Mouse (Mus musculus) thymus, adult 2 months (tissue): ENCODE results near the gene Evc2. TPM values are rescaled to one million over a fixed set of nuclear protein-coding genes. Genes with fewer than 3 reads are reported as not detected.

Source experiments
- DNase-seq: peaks from one replicate; pipeline ENCODE4 v3.0.0; 2021
- H3K27ac ChIP-seq: fragments of 200-500 bp; 2 replicates; pipeline ENCODE4 v1.5.1; 2012; ENCODE audit warnings: low read length, control low read depth; ENCODE audit not compliant: control insufficient read depth, insufficient read depth
- H3K27me3 ChIP-seq: fragments of 200-500 bp; 2 replicates; pipeline ENCODE4 v1.6.1; 2012; ENCODE audit warnings: mild to moderate bottlenecking, low read length, moderate library complexity, mixed read lengths; ENCODE audit not compliant: control insufficient read depth, insufficient read depth
- H3K36me3 ChIP-seq: fragments of 200-500 bp; 2 replicates; pipeline ENCODE4 v1.6.1; 2012; ENCODE audit warnings: mild to moderate bottlenecking, low read length, moderate library complexity; ENCODE audit not compliant: control insufficient read depth, insufficient read depth
- H3K4me1 ChIP-seq: fragments of 200-500 bp; replicated peaks from 2 replicates; pipeline ENCODE4 v1.6.1; 2012; ENCODE audit warnings: low read length; ENCODE audit not compliant: control insufficient read depth, insufficient read depth
- H3K4me3 ChIP-seq: fragments of 200-500 bp; 2 replicates; pipeline ENCODE4 v1.5.1; 2012; ENCODE audit warnings: mild to moderate bottlenecking, low read length, control low read depth, moderate library complexity; ENCODE audit not compliant: control insufficient read depth, insufficient read depth
- CTCF ChIP-seq: fragments of 200-500 bp; IDR thresholded peaks from 2 replicates; pipeline ENCODE4 v1.5.1; 2012; ENCODE audit warnings: mild to moderate bottlenecking, control low read depth, low read length, moderate library complexity, borderline replicate concordance; ENCODE audit not compliant: control insufficient read depth, poor library complexity, insufficient read depth; ENCODE audit errors: extremely low read depth
- POLR2A ChIP-seq: fragments of 200-500 bp; IDR thresholded peaks from 2 replicates; pipeline ENCODE4 v1.6.1; 2012; ENCODE audit warnings: mild to moderate bottlenecking, low read length, control low read depth, moderate library complexity; ENCODE audit not compliant: control insufficient read depth, poor library complexity, insufficient read depth; ENCODE audit errors: extremely low read depth
- WGBS: fragments of 180-500 bp; shearing (Covaris S2); methylation state at CpG from one replicate; pipeline ENCODE4 v1.1.7; 2018; 5-methylcytosine and 5-hydroxymethylcytosine counted together
- polyA plus RNA-seq: library from polyadenylated mRNA; depleted of rRNA; stranded (reverse); fragments of >200 nt; gene quantifications from 2 replicates; pipeline ENCODE4 v1.2.3, GENCODE M21; 2012; rRNA removed

The Evc2 gene
- polyA plus RNA-seq, 1 experiment = 7.2 TPM

GRCm38 (mm10) chr5:37467646-37468045 lies 129.3 kb downstream of the Evc2 start:
- no peaks in the 10 kb centered on the region for H3K36me3 ChIP-seq
- no peak for DNase-seq
- 62% methylated on average over 2 of the region's 2 CpGs for WGBS
- H3K27me3 ChIP-seq = no peaks in the 10 kb centered on the region
- H3K4me1 ChIP-seq = no peaks in the 10 kb centered on the region
- H3K27ac ChIP-seq = no peak overlapping the region
- no peak for TF ChIP-seq POLR2A
- no peak for TF ChIP-seq CTCF
- H3K4me3 ChIP-seq = no peak overlapping the region

GRCm38 (mm10) chr5:37469031-37469430 lies 130.7 kb downstream of the Evc2 start:
- Histone ChIP-seq H3K4me1 (no peaks in the 10 kb centered on the region), H3K4me3 (no peak overlapping the region), H3K27ac (no peak overlapping the region), H3K36me3 (no peaks in the 10 kb centered on the region), H3K27me3 (no peaks in the 10 kb centered on the region)
- DNase-seq = no peak
- TF ChIP-seq CTCF = no peak
- TF ChIP-seq POLR2A = no peak
- WGBS = 69% methylated on average over 5 of the region's 5 CpGs

GRCm38 (mm10) chr5:37471584-37471983 lies 133.3 kb downstream of the Evc2 start:
- TF ChIP-seq POLR2A = no peak
- TF ChIP-seq CTCF = no peak
- 90% methylated on average over 4 of the region's 4 CpGs for WGBS
- no peaks in the 10 kb centered on the region for H3K36me3 ChIP-seq
- no peak for DNase-seq
- no peak overlapping the region for H3K27ac ChIP-seq
- H3K4me3 ChIP-seq = no peak overlapping the region
- no peaks in the 10 kb centered on the region for H3K4me1 ChIP-seq
- no peaks in the 10 kb centered on the region for H3K27me3 ChIP-seq

GRCm38 (mm10) chr5:37472025-37472608 lies 133.8 kb downstream of the Evc2 start:
- no peak for DNase-seq
- H3K27me3 ChIP-seq = no peaks in the 10 kb centered on the region
- H3K4me1 ChIP-seq = no peaks in the 10 kb centered on the region
- TF ChIP-seq CTCF (no peak), POLR2A (no peak)
- no peak overlapping the region for H3K4me3 ChIP-seq
- no peak overlapping the region for H3K27ac ChIP-seq
- no peaks in the 10 kb centered on the region for H3K36me3 ChIP-seq
- WGBS = 73% methylated on average over 3 of the region's 3 CpGs

Other genes with a start within 250 kb of the Evc2 start
- gene Crmp1, start 96.6 kb upstream of the Evc2 start, polyA plus RNA-seq = 2.8 and 3.8 TPM in 2 replicates
- gene Evc, start 1.6 kb upstream of the Evc2 start, polyA plus RNA-seq = 2.1 and 2.5 TPM in 2 replicates